Mouse (Mus musculus) gastrocnemius, adult 2 months (tissue): ENCODE data around the gene Tmem30b. TPM values are rescaled to one million over a fixed set of nuclear protein-coding genes. Genes with fewer than 3 reads are reported as not detected.

Source experiments
- DNase-seq: peaks from one replicate; pipeline ENCODE4 v3.0.0; 2022
- H3K27ac ChIP-seq: fragments of 200-600 bp; 2 replicates; pipeline ENCODE4 v1.8.1; 2022; ENCODE audit warnings: mild to moderate bottlenecking
- H3K4me3 ChIP-seq: fragments of 200-600 bp; 2 replicates; pipeline ENCODE4 v1.8.1; 2022; ENCODE audit warnings: mild to moderate bottlenecking, moderate library complexity
- CTCF ChIP-seq: fragments of 200-600 bp; IDR thresholded peaks from 2 replicates; pipeline ENCODE4 v1.8.1; 2022; ENCODE audit warnings: antibody characterized with exemption, mild to moderate bottlenecking, moderate library complexity
- intact Hi-C: fragments of 180-260 bp; cut with DNase I; formaldehyde crosslinking; loops from one replicate; pipeline ENCODE4 v1.15.1; 2025
- total RNA-seq, 2 experiments: library from RNA; stranded (reverse); gene quantifications; 2 replicates each; pipeline ENCODE4 v1.2.3; 2021

The Tmem30b gene
- total RNA-seq, 2 experiments from 2014 or later: 0.26 to 0.50 TPM

GRCm38 (mm10) chr12:73507105-73507504 lies 39.1 kb downstream of the Tmem30b start:
- TF ChIP-seq CTCF: no peak
- intact Hi-C loops: no loop called here
- DNase-seq: peak; percentile 76

GRCm38 (mm10) chr12:73506648-73507047 lies 39.5 kb downstream of the Tmem30b start:
- Histone ChIP-seq H3K27ac (peak overlapping the region; percentile 84), H3K4me3 (peak overlapping the region; percentile 54)
- no peak for TF ChIP-seq CTCF
- intact Hi-C loops: no loop called here
- no peak for DNase-seq

More at GRCm38 (mm10) chr12:73507105-73507504, 39.1 kb downstream of the Tmem30b start:
- Histone ChIP-seq H3K4me3 (peak overlapping the region; percentile 54), H3K27ac (peak overlapping the region; percentile 84)

GRCm38 (mm10) chr12:73500689-73501326 lies 45.4 kb downstream of the Tmem30b start:
- no peak for TF ChIP-seq CTCF
- Histone ChIP-seq H3K27ac (peak overlapping the region; percentile 16; the same call in 1 of the 2 replicates), H3K4me3 (no peak overlapping the region)
- intact Hi-C loops: no loop called here
- peak; percentile 32 for DNase-seq

- TF ChIP-seq CTCF: no peak
- DNase-seq: no peak
- Histone ChIP-seq H3K4me3 (no peak overlapping the region), H3K27ac (no peak overlapping the region)
- intact Hi-C loops: no loop called here
These were observed 51.0 kb downstream of the Tmem30b start for GRCm38 (mm10) chr12:73495172-73495571.

GRCm38 (mm10) chr12:73493929-73494530 lies 52.2 kb downstream of the Tmem30b start:
- DNase-seq: no peak
- Histone ChIP-seq H3K27ac (no peak overlapping the region), H3K4me3 (no peak overlapping the region)
- intact Hi-C loops: no loop called here
- TF ChIP-seq CTCF: no peak

Other genes starting within 250 kb of the Tmem30b start
- gene Prkch, start 38.4 kb upstream of the Tmem30b start, total RNA-seq: 1 to 10 TPM; 5.5 to 7.6 TPM